Mouse (Mus musculus) liver, embryonic 14.5 days (tissue): ENCODE measurements around the gene Rragc.

Experiments
- CTCF ChIP-seq: IDR thresholded peaks from 2 replicates; pipeline ENCODE4 v1.5.1; 2016; ENCODE audit warnings: antibody characterized with exemption, low read depth, control low read depth
- EP300 ChIP-seq: IDR thresholded peaks from 2 replicates; pipeline ENCODE4 v1.6.1; 2016; ENCODE audit warnings: antibody characterized with exemption, low read depth

DNA sequence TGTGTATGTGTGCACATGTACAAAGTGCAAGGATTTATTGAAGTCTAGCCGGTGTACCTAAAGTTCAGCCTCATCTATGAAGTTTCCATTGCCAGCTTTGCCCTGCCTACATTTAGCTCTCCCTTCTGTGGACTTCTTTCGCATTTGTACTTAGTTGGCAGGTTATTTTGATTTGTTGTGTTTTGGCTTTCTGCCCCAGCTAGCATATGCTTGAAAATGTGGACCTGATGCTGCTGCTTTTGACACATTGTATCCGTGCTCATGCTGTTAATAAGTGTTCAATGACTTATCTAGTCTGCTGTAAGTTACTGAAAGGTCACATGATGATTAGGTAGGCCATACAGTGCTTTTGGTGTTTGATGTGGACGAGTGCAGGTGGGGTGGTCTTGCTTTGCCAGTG, 17.1 kb downstream of the Rragc start:
- TF ChIP-seq EP300, result no peak
- TF ChIP-seq CTCF, result no peak
